ENCODE assay signal across 1 mouse cellular context in the genomic region with DNA sequence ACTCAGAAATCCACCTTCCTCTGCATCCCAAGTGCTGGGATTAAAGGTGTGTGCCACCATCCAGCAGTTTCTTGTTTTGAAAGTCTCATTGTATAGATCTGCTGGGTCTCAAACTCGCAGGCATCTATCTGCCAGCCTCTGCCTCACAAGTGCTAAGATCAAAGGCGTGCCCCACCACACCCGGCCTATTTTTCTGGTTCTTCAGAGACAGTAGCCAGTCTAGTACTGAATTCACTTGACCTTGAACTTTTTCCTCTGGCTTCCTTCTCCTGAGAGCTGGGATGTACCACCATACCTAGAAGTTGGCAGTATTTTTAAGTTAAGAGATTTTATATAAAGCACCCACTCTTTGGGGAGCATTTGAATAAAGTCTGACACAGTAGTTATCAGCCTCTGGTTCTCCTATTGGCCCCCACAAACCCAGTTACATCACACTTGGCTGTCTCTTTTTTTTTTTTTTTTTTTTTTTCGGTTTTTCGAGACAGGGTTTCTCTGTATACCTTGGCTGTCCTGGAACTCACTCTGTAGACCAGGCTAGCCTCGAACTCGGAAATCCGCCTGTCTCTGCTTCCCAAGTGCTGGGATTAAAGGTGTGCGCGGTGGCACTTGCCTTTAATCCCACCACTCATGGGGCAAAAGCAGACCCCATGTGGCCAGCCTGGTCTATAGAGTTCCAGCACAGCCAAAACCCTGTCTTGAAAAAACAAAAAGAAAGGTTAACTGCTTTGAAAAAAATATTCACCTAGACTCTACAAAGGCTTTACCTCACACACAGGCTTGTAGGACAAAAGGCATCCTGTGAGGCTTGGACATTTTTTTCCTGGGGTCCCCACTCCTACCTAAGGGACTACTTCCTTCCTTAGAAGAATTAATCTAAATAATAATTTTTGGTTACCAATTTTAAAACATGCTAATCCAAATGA.
A peak's percentile ranks its signal among the peaks of the same experiment; 100 is the strongest.
TF ChIP-seq lines count a peak whose summit lies in the region.

No protein-coding gene starts in this region.

TF ChIP-seq in MEL, 35 proteins besides CTCF, POLR2A, EP300 and RAD21:
- peak; percentile 77 for TF ChIP-seq ETS1 (IDR thresholded peaks at IDR 0.05; ENCODE audit: low read depth, low read length)
- no peak for TF ChIP-seq BHLHE40 (IDR thresholded peaks at IDR 0.05; ENCODE audit: borderline replicate concordance, low read depth, low read length)
- TF ChIP-seq HCFC1 (IDR thresholded peaks at IDR 0.05; ENCODE audit: low read depth, low read length) = peak; percentile 44; the same call in 1 of the 2 replicates
- no peak for TF ChIP-seq NRF1 (IDR thresholded peaks at IDR 0.05; ENCODE audit: insufficient read depth, low read depth, low read length, poor library complexity, severe bottlenecking)
- peak; percentile 31 for TF ChIP-seq NELFE (IDR thresholded peaks at IDR 0.05; ENCODE audit: low read depth, low read length)
- no peak for TF ChIP-seq TAL1 (IDR thresholded peaks at IDR 0.05; ENCODE audit: low read length)
- no peak for TF ChIP-seq KAT2A (conservative IDR thresholded peaks at IDR 0.05; ENCODE audit: low read depth, low read length)
- peak; percentile 23; the same call in 1 of the 2 replicates for TF ChIP-seq TCF12 (IDR thresholded peaks at IDR 0.05; ENCODE audit: low read depth, low read length)
- TF ChIP-seq JUND (IDR thresholded peaks at IDR 0.05; ENCODE audit: low read depth, low read length) = no peak
- TF ChIP-seq MYC (IDR thresholded peaks at IDR 0.05; ENCODE audit: low read depth, low read length) = peak; percentile 58; the same call in 1 of the 2 replicates
- TF ChIP-seq GATA1 (IDR thresholded peaks at IDR 0.05; ENCODE audit: low read depth, low read length) = peak; percentile 52
- TF ChIP-seq TBP (IDR thresholded peaks at IDR 0.05; ENCODE audit: low read depth, low read length) = peak; percentile 58
- no peak for TF ChIP-seq SMC3 (IDR thresholded peaks at IDR 0.05; ENCODE audit: low read depth, low read length)
- no peak for TF ChIP-seq RCOR1 (IDR thresholded peaks at IDR 0.05; ENCODE audit: low read depth, low read length)
- TF ChIP-seq E2F4 (IDR thresholded peaks at IDR 0.05; ENCODE audit: borderline replicate concordance, low read depth, low read length) = no peak
- no peak for TF ChIP-seq MAZ (IDR thresholded peaks at IDR 0.05; ENCODE audit: low read depth, low read length)
- TF ChIP-seq POLR2AphosphoS2 (IDR thresholded peaks at IDR 0.05; ENCODE audit: low read length) = no peak
- peak; percentile 52; the same call in 1 of the 2 replicates for TF ChIP-seq ZMIZ1 (IDR thresholded peaks at IDR 0.05; ENCODE audit: low read depth, low read length)
- peak; percentile 90; the same call in 1 of the 2 replicates for TF ChIP-seq CHD1 (IDR thresholded peaks at IDR 0.05; ENCODE audit: low read depth, low read length)
- TF ChIP-seq ZC3H11A (IDR thresholded peaks at IDR 0.05; ENCODE audit: low read depth, low read length) = no peak
- TF ChIP-seq MXI1 (IDR thresholded peaks at IDR 0.05; ENCODE audit: low read depth, low read length) = peak; percentile 60; the same call in 1 of the 2 replicates
- TF ChIP-seq USF1 (IDR thresholded peaks at IDR 0.05; ENCODE audit: low read depth, low read length) = no peak
- peak; percentile 98 for TF ChIP-seq ZNF384 (IDR thresholded peaks at IDR 0.05; ENCODE audit: low read depth, low read length)
- peak; percentile 20; the same call in 1 of the 2 replicates for TF ChIP-seq MAX (IDR thresholded peaks at IDR 0.05; ENCODE audit: low read length)
